Mouse (Mus musculus) thymus, adult 2 months (tissue): ENCODE data around the gene Mfsd14b. TPM values are rescaled to one million over a fixed set of nuclear protein-coding genes. Genes with fewer than 3 reads are reported as not detected.

Experiments
- DNase-seq: peaks from one replicate; pipeline ENCODE4 v3.0.0; 2021
- H3K27ac ChIP-seq: fragments of 200-500 bp; 2 replicates; pipeline ENCODE4 v1.5.1; 2012; ENCODE audit warnings: low read length, control low read depth; ENCODE audit not compliant: control insufficient read depth, insufficient read depth
- H3K27me3 ChIP-seq: fragments of 200-500 bp; 2 replicates; pipeline ENCODE4 v1.6.1; 2012; ENCODE audit warnings: mild to moderate bottlenecking, low read length, moderate library complexity, mixed read lengths; ENCODE audit not compliant: control insufficient read depth, insufficient read depth
- H3K36me3 ChIP-seq: fragments of 200-500 bp; 2 replicates; pipeline ENCODE4 v1.6.1; 2012; ENCODE audit warnings: mild to moderate bottlenecking, low read length, moderate library complexity; ENCODE audit not compliant: control insufficient read depth, insufficient read depth
- H3K4me1 ChIP-seq: fragments of 200-500 bp; replicated peaks from 2 replicates; pipeline ENCODE4 v1.6.1; 2012; ENCODE audit warnings: low read length; ENCODE audit not compliant: control insufficient read depth, insufficient read depth
- H3K4me3 ChIP-seq: fragments of 200-500 bp; 2 replicates; pipeline ENCODE4 v1.5.1; 2012; ENCODE audit warnings: mild to moderate bottlenecking, low read length, control low read depth, moderate library complexity; ENCODE audit not compliant: control insufficient read depth, insufficient read depth
- CTCF ChIP-seq: fragments of 200-500 bp; IDR thresholded peaks from 2 replicates; pipeline ENCODE4 v1.5.1; 2012; ENCODE audit warnings: mild to moderate bottlenecking, control low read depth, low read length, moderate library complexity, borderline replicate concordance; ENCODE audit not compliant: control insufficient read depth, poor library complexity, insufficient read depth; ENCODE audit errors: extremely low read depth
- POLR2A ChIP-seq: fragments of 200-500 bp; IDR thresholded peaks from 2 replicates; pipeline ENCODE4 v1.6.1; 2012; ENCODE audit warnings: mild to moderate bottlenecking, low read length, control low read depth, moderate library complexity; ENCODE audit not compliant: control insufficient read depth, poor library complexity, insufficient read depth; ENCODE audit errors: extremely low read depth
- WGBS: fragments of 180-500 bp; shearing (Covaris S2); methylation state at CpG from one replicate; pipeline ENCODE4 v1.1.7; 2018; 5-methylcytosine and 5-hydroxymethylcytosine counted together
- polyA plus RNA-seq: library from polyadenylated mRNA; depleted of rRNA; stranded (reverse); fragments of >200 nt; gene quantifications from 2 replicates; pipeline ENCODE4 v1.2.3, GENCODE M21; 2012

Gene Mfsd14b
- polyA plus RNA-seq, 1 experiment = 17.9 TPM

DNA sequence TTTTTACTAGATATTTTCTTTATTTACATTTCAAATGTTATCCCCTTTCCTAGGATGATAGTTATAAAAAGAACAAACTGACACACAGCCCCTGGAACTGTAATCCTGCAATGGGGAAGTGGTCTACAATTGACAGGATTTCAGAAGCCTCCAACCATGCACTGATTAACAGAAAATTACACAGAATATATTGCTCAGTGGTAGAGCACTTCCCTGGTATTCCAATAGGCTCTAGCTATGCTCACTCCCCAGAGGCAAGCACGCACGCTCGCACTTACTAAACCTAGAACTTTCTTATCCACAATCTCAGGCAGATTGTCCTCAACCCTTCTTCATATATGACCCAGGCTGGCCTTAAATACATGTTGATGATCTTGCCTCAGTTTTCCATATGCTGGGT is 464 bp upstream of the Mfsd14b start:
- Histone ChIP-seq H3K27ac (no peak overlapping the region), H3K36me3 (no peaks in the 10 kb centered on the region), H3K4me1 (no peaks in the 10 kb centered on the region; the same call in 1 of the 2 replicates), H3K4me3 (no peak overlapping the region; the same call in 1 of the 2 replicates), H3K27me3 (no peaks in the 10 kb centered on the region)
- no peak for TF ChIP-seq POLR2A
- no peak for TF ChIP-seq CTCF
- DNase-seq = no peak
- 98% methylated on average over 3 of the region's 3 CpGs for WGBS

DNA sequence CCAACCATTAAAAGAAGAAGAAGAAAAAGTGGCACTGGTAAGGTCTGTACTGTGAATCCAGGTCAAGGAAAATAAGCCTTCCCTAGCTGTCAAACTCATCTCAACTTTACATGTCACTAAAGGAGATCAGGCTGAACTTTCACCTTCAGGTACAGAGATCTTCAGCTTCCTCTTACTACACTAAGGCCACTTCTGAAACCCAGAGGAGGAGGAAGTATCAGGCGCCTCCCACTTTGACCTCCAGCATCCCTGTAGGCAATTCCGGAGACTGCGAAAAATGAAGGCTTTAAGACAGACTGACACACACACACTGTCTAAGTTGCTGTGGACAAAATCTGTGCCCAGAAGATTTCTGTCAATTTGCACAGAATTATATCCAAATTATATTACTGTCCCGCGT is 814 bp downstream of the Mfsd14b start:
- Histone ChIP-seq H3K36me3 (no peaks in the 10 kb centered on the region), H3K4me3 (peak overlapping the region; percentile 85), H3K27me3 (no peaks in the 10 kb centered on the region), H3K27ac (no peak overlapping the region), H3K4me1 (no peaks in the 10 kb centered on the region; the same call in 1 of the 2 replicates)
- DNase-seq = no peak
- WGBS = under 1% methylated on average over 5 of the region's 5 CpGs
- TF ChIP-seq POLR2A (no peak), CTCF (no peak)

DNA sequence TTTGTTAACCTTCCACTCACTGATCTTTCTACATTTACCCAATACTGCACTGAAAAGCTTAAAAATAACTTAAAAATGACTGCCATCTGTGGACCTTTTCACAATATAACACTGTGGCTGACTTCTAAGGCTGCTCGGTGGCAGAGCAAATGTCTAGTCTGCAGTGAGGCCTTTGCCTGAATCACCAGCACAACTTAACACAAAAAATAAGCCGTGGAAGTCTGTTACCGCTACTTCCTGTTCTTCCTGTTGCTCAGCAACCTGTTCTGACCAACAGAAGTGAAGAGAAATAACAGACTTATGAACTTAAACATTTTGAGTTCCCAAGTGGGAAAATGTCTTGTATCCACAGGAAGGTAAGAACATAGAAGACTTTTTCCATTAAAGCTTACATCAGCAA is 11.5 kb downstream of the Mfsd14b start:
- Histone ChIP-seq H3K27ac (0 out of 2 replicates have a peak overlapping the region, but pooled peaks have one; percentile 50), H3K36me3 (no peaks in the 10 kb centered on the region), H3K4me3 (no peak overlapping the region), H3K27me3 (no peaks in the 10 kb centered on the region), H3K4me1 (peaks cover 6% of the 10 kb centered on the region)
- TF ChIP-seq POLR2A = no peak
- TF ChIP-seq CTCF = no peak
- WGBS = 15% methylated on average over 3 of the region's 3 CpGs
- DNase-seq = no peak

DNA sequence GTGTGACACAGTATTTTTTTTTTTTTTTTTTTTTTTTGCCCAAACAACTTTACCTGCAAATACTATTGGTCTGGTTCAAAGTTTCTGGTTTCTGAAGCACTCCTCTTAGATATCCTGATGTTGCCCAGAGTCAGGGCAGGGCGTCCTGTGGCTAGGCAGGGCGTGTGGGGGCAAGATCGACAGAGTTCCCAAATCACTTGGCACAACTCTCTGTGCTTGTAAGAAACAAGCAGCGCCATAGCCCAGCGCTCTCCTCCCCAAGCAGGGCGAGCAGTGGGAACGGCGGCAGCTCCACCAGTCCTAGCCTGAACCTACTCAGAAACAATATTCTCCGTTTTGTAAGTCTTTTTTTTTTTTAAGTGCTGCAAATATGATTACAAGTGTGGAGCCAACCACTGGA is 12.1 kb downstream of the Mfsd14b start:
- no peak for DNase-seq
- no peaks in the 10 kb centered on the region for H3K36me3 ChIP-seq
- H3K27me3 ChIP-seq = no peaks in the 10 kb centered on the region
- peaks cover 6% of the 10 kb centered on the region for H3K4me1 ChIP-seq
- no peak overlapping the region for H3K27ac ChIP-seq
- WGBS = 77% methylated on average over 9 of the region's 9 CpGs
- TF ChIP-seq POLR2A (no peak), CTCF (no peak)
- no peak overlapping the region for H3K4me3 ChIP-seq

DNA sequence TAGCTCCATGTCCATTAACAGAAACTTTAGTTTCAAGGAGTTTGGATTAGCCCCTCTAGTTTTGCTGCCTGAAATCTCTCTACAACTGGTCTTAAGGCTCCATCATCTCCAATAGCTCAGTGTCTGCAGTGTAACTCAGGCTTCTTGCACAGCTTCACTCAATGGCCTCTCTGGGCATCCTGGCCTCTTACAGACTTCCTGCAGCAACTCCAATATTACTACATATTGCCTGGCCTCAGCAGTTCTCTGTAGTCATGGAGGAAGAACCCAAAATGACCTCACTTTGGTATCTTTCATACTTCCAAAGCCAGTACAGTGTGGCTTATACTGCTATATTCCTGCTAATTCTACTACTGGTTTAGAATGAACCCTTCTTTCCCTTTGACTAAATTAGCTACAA is 15.8 kb downstream of the Mfsd14b start:
- TF ChIP-seq CTCF = no peak
- no peak for TF ChIP-seq POLR2A
- Histone ChIP-seq H3K4me1 (peaks cover 6% of the 10 kb centered on the region), H3K36me3 (no peaks in the 10 kb centered on the region), H3K27ac (no peak overlapping the region), H3K27me3 (no peaks in the 10 kb centered on the region), H3K4me3 (no peak overlapping the region)
- DNase-seq = no peak

DNA sequence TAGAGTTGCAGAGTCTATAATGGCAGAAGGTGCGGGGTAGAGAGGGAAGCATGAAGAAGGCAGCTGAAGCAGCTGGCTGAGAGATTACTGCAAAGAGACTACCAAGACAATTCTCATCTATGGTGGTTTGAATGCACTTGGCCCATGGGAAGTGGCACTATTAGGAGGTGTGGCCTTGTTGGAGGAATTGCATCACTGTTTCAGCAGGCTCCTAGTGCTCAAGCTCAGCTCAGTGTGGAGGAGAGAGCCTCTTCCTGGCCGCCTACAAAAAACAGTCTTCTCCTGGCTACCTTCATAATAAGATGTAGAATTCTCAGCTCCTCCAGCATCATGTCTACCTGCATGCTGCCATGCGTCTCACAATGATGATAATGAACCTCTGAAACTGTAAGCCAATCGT is 16.9 kb downstream of the Mfsd14b start:
- Histone ChIP-seq H3K4me3 (no peak overlapping the region), H3K27me3 (no peaks in the 10 kb centered on the region), H3K4me1 (peaks cover 6% of the 10 kb centered on the region), H3K27ac (no peak overlapping the region), H3K36me3 (no peaks in the 10 kb centered on the region)
- no peak for DNase-seq
- TF ChIP-seq POLR2A = no peak
- TF ChIP-seq CTCF = no peak
- WGBS = 98% methylated on average over 4 of the region's 4 CpGs

DNA sequence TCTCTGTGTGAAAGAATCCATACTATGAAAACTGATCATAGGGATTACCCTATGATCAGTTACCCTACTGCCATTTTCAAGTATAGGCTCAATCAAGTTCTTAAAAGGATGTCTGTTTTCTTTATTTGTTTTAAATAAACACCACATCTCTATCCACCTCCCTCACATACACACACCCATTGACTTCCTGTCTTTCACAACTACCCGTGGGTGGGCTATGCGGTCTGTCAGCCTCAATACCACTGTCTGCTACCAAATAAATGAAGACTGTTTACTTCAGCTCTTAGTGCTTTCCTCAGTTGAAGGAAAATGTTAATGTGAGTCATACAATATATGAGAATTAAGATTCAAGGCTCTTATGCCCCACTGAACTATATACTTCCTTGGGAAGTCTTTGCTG is 42.8 kb downstream of the Mfsd14b start:
- H3K27me3 ChIP-seq = no peaks in the 10 kb centered on the region
- no peak overlapping the region for H3K4me3 ChIP-seq
- TF ChIP-seq CTCF = no peak
- no peak overlapping the region for H3K27ac ChIP-seq
- 86% methylated on average over 2 of the region's 2 CpGs for WGBS
- no peak for DNase-seq
- peaks cover 6% of the 10 kb centered on the region for H3K36me3 ChIP-seq
- H3K4me1 ChIP-seq = no peaks in the 10 kb centered on the region

DNA sequence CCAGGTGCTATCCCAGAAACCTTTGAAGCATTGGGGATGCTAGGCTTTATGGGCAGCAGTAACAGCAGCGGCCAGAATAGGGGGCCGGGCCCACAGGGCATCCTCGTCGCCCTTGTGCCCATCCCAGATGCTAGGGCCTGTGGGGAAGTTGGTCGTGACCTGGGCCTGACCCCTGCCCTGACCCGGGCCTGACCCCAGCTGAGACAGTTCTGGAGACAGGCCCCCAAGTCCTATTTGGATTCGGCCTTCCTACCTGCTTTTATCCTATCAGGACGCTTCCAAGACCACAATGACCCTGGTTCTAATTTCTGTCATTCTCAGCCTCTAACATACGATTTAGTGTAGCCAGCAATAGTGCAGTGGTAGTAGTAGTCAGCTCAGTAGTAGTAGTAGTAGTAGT is 60.1 kb downstream of the Mfsd14b start, which contains the start of gene Prss47:
TSS of gene Prss47 (minus strand) at position 101 of the 400 bp plus-strand sequence.
- Histone ChIP-seq H3K36me3 (no peaks in the 10 kb centered on the region), H3K4me3 (no peak within 1 kb of the TSS), H3K27me3 (no peaks in the 10 kb centered on the region), H3K4me1 (no peaks in the 10 kb centered on the region), H3K27ac (no peak within 1 kb of the TSS)
- WGBS = 90% methylated on average over 9 of the region's 9 CpGs
- no peak for DNase-seq
- no peak for TF ChIP-seq POLR2A
- TF ChIP-seq CTCF = no peak
